In genomic region chr9:118907934-118908620, GRCm38 (mm10) we compare ENCODE assay signal across 8 mouse cellular contexts. TPM values are rescaled to one million over a fixed set of nuclear protein-coding genes. Genes with fewer than 3 reads are reported as not detected.
DNase-seq lines count a peak whose midpoint lies in the region; ATAC-seq and TF ChIP-seq lines count a peak whose summit lies in the region.

No protein-coding gene starts in this region.

- H3K4me1 ChIP-seq in forebrain, embryonic 10.5 days: peaks cover 5% of the 10 kb centered on the region
- H3K4me1 ChIP-seq in forebrain, embryonic 16.5 days (replicated peaks; ENCODE audit: control insufficient read depth, insufficient read depth, low read length): no peaks in the 10 kb centered on the region
- peaks cover 4% of the 10 kb centered on the region for H3K4me1 ChIP-seq in bone marrow macrophage, adult 2 months (ENCODE audit: control insufficient read depth, insufficient read depth, low read length)
- 0 out of 2 replicates have a peak, but pooled peaks cover 4% of the 10 kb centered on the region for H3K4me1 ChIP-seq in forebrain, embryonic 12.5 days

- H3K27me3 ChIP-seq in forebrain, embryonic 10.5 days (ENCODE audit: poor library complexity, severe bottlenecking): no peaks in the 10 kb centered on the region
- H3K27me3 ChIP-seq in forebrain, embryonic 16.5 days (replicated peaks; ENCODE audit: control insufficient read depth, insufficient read depth, low read length): no peaks in the 10 kb centered on the region
- H3K27me3 ChIP-seq in forebrain, embryonic 12.5 days: peaks cover 7% of the 10 kb centered on the region; the same call in 1 of the 2 replicates

- TF ChIP-seq POLR2A in bone marrow macrophage, adult 2 months (IDR thresholded peaks at IDR 0.05; ENCODE audit: borderline replicate concordance, low read depth, low read length): no peak

- H3K9me3 ChIP-seq in forebrain, embryonic 10.5 days: no peaks in the 10 kb centered on the region
- no peaks in the 10 kb centered on the region for H3K9me3 ChIP-seq in forebrain, embryonic 16.5 days (ENCODE audit: control insufficient read depth, low read length)
- H3K9me3 ChIP-seq in forebrain, embryonic 12.5 days: no peaks in the 10 kb centered on the region

- DNase-seq in forebrain, embryonic 10.5 days (ENCODE audit: extremely low spot score, low spot score): peak; percentile 84
- peak; percentile 92 for DNase-seq in heart, postnatal 4 days
- DNase-seq in layer of hippocampus, adult 9-11 months: peak; percentile 80
- peak; percentile 87 for DNase-seq in lung, postnatal 14 days
- DNase-seq in right cerebral cortex, postnatal 4 days: peak; percentile 79

- peak overlapping the region; percentile 2; the same call in 1 of the 2 replicates for H3K27ac ChIP-seq in forebrain, embryonic 10.5 days
- no peak overlapping the region for H3K27ac ChIP-seq in forebrain, embryonic 16.5 days (ENCODE audit: low read length)
- no peak overlapping the region for H3K27ac ChIP-seq in bone marrow macrophage, adult 2 months (ENCODE audit: insufficient read depth, low read depth, low read length)
- no peak overlapping the region for H3K27ac ChIP-seq in forebrain, embryonic 12.5 days

- WGBS in forebrain, embryonic 10.5 days: 57% methylated on average over 18 of the region's 18 CpGs
- 50% methylated on average over 18 of the region's 18 CpGs for WGBS in forebrain, embryonic 16.5 days
- WGBS in forebrain, embryonic 12.5 days: 52% methylated on average over 18 of the region's 18 CpGs

- no peaks in the 10 kb centered on the region for H3K36me3 ChIP-seq in forebrain, embryonic 10.5 days (replicated peaks)
- no peaks in the 10 kb centered on the region for H3K36me3 ChIP-seq in forebrain, embryonic 16.5 days (ENCODE audit: control insufficient read depth, insufficient read depth)
- no peaks in the 10 kb centered on the region for H3K36me3 ChIP-seq in forebrain, embryonic 12.5 days (replicated peaks)

- H3K4me3 ChIP-seq in forebrain, embryonic 10.5 days: no peak overlapping the region
- H3K4me3 ChIP-seq in forebrain, embryonic 16.5 days (replicated peaks; ENCODE audit: low read length): no peak overlapping the region
- no peak overlapping the region for H3K4me3 ChIP-seq in bone marrow macrophage, adult 2 months (ENCODE audit: insufficient read depth, low read length)
- no peak overlapping the region for H3K4me3 ChIP-seq in forebrain, embryonic 12.5 days (replicated peaks)

- no peak overlapping the region for H3K4me2 ChIP-seq in forebrain, embryonic 16.5 days (ENCODE audit: low read length)
- H3K4me2 ChIP-seq in forebrain, embryonic 12.5 days: no peak overlapping the region

- H3K9ac ChIP-seq in forebrain, embryonic 16.5 days (replicated peaks; ENCODE audit: low read depth, low read length): no peak overlapping the region
- no peak overlapping the region for H3K9ac ChIP-seq in forebrain, embryonic 12.5 days

- TF ChIP-seq CTCF in bone marrow macrophage, adult 2 months (IDR thresholded peaks at IDR 0.05; ENCODE audit: low read depth, low read length): peak; percentile 98

- ATAC-seq in forebrain, embryonic 16.5 days: no peak
- ATAC-seq in forebrain, embryonic 12.5 days (ENCODE audit: low FRiP score): peak; percentile 39; the same call in 1 of the 2 replicates

RNA-seq across cellular contexts. Expression of gene Ctdspl, which starts 18.2 kb away (rescaled TPM):
- polyA plus RNA-seq in forebrain, embryonic 10.5 days (2016; fragmentation: Nextera tagmentation; extraction: Ambion mirVana): 7.2 and 7.3 TPM in 2 replicates
- polyA plus RNA-seq in forebrain, embryonic 16.5 days (2015; fragmentation: Nextera tagmentation; extraction: Ambion mirVana): 7.2 and 8.8 TPM in 2 replicates
- polyA plus RNA-seq in bone marrow macrophage, adult 2 months (2012; ENCODE audit: insufficient read depth, insufficient read length, missing spikeins): 4.9 and 5.5 TPM in 2 replicates
- 9.0 and 9.6 TPM in 2 replicates for polyA plus RNA-seq in forebrain, embryonic 12.5 days (2016; fragmentation: Nextera tagmentation; extraction: Ambion mirVana)
- total RNA-seq in heart, postnatal 4 days (2021): 10 to 100 TPM; 18.4 to 20.2 TPM
